ENCODE assay signal across 9 mouse cellular contexts in the genomic region with DNA sequence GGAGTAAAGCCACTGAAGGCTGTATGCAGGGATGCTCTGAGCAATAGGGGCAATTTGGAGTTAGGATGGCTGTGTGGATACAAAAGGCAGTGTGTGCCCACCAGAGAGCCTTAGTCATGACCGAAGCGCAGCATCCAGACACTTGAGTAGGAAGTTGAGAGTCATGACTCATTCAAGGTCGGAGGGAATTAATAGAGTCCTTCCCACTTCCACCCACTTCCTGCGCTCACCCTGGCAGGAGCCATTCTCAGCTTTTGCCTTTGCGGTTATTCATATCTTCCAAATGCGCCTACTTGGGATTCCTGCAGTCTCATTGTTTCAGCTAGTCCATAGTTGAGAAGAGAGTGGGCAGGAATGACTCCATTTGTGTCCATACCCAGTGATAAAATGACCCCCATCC. TPM values are rescaled to one million over a fixed set of nuclear protein-coding genes. Genes with fewer than 3 reads are reported as not detected.
DNase-seq lines count a peak whose midpoint lies in the region; ATAC-seq and TF ChIP-seq lines count a peak whose summit lies in the region.
"Had no signal": no experiment of that assay in that cellular context is flagged by ENCODE, and none has a peak within 500 bp of the region (broad histone marks: within the 10 kb centered on the region; RNA-seq: fewer than 3 reads in every experiment).

No protein-coding gene starts in this region.

- no peak overlapping the region for H3K4me3 ChIP-seq in bone marrow macrophage, adult 2 months (ENCODE audit: insufficient read depth, low read length)

- H3K4me1 ChIP-seq in bone marrow macrophage, adult 2 months (ENCODE audit: control insufficient read depth, insufficient read depth, low read length): peaks cover 20% of the 10 kb centered on the region

- peak overlapping the region; percentile 41; the same call in 1 of the 2 replicates for H3K27ac ChIP-seq in bone marrow macrophage, adult 2 months (ENCODE audit: insufficient read depth, low read depth, low read length)

- TF ChIP-seq CTCF in bone marrow macrophage, adult 2 months (IDR thresholded peaks at IDR 0.05; ENCODE audit: low read depth, low read length): no peak

- peak; percentile 32 for DNase-seq in layer of hippocampus, adult 9-11 months
- DNase-seq in layer of hippocampus, postnatal 14 days (ENCODE audit: low spot score in 2 of 2): no peak
- peak; percentile 46 to 64 for DNase-seq in frontal cortex, postnatal 36 days (ENCODE audit: low spot score in 2 of 2)
- no peak for DNase-seq in cerebellum, postnatal 10 days
- no peak for DNase-seq in heart, postnatal 36 days
- DNase-seq: cerebellum, postnatal 14 days had no signal

- intact Hi-C loops in heart, postnatal 36 days (cut with DNase I): no loop called here

- TF ChIP-seq POLR2A in bone marrow macrophage, adult 2 months (IDR thresholded peaks at IDR 0.05; ENCODE audit: borderline replicate concordance, low read depth, low read length): no peak

- ATAC-seq in megakaryocyte, adult 5-6 weeks (ENCODE audit: poor library complexity, severe bottlenecking): peak; percentile 31
- ATAC-seq: CD4-positive, CD25-positive, alpha-beta regulatory T cell, adult 4 months had no signal

RNA-seq across cellular contexts. Expression of gene Cxcl14, which starts 56.1 kb away (rescaled TPM):
- total RNA-seq in layer of hippocampus, postnatal 14 days (2021): 100 to 1,000 TPM in 1 of 2 experiments, 10 to 100 TPM in 1; 98.6 to 114 TPM
- 0.73 and 1.5 TPM in 2 replicates for polyA plus RNA-seq in bone marrow macrophage, adult 2 months (2012; ENCODE audit: insufficient read depth, insufficient read length, missing spikeins)
- total RNA-seq in megakaryocyte, adult 5-6 weeks (2015): 0.14 and 0.78 TPM in 2 replicates
- 0.11 and 0.28 TPM in 2 replicates for total RNA-seq in megakaryocyte, adult 5-6 weeks (2017)
- 1 to 10 TPM; 3.1 to 5.9 TPM for total RNA-seq in heart, postnatal 36 days (2021)
- polyA plus RNA-seq: CD4-positive, CD25-positive, alpha-beta regulatory T cell, adult 4 months had no signal

Comparison
In these comparisons a context has a peak if more than half of its experiments do, and no peak if none do; other contexts are left out.
1. DNase-seq: peak in layer of hippocampus, adult 9-11 months (single experiment) and frontal cortex, postnatal 36 days (2 of 2); none in layer of hippocampus, postnatal 14 days (0 of 2), cerebellum, postnatal 10 days (0 of 2) and heart, postnatal 36 days (0 of 2).
2. RNA of gene Cxcl14, which starts 56.1 kb away (total RNA-seq): 98.6 to 114 TPM in layer of hippocampus, postnatal 14 days; 3.1 to 5.9 TPM in heart, postnatal 36 days and 0.11 to 0.78 TPM in megakaryocyte, adult 5-6 weeks; every median in the first group is over 10 times any median in the second.